Mouse (Mus musculus): ENCODE measurements around the gene Cldnd2.

The Cldnd2 gene

GRCm38 (mm10) chr7:43440482-43440881 is at the start of gene Cldnd2:
TSS of gene Cldnd2 (plus strand) at chr7:43440782.
- no peak for DNase-seq (ENCODE audit: low spot score)

GRCm38 (mm10) chr7:43392349-43393121 is 48.0 kb upstream of the Cldnd2 start:
- DNase-seq (ENCODE audit: low spot score): no peak

GRCm38 (mm10) chr7:43399501-43399900 is 41.1 kb upstream of the Cldnd2 start:
- no peak for DNase-seq (ENCODE audit: low spot score)

- DNase-seq (ENCODE audit: low spot score): no peak
Measured at GRCm38 (mm10) chr7:43402718-43403117, 37.9 kb upstream of the Cldnd2 start.

GRCm38 (mm10) chr7:43407573-43407972 is 33.0 kb upstream of the Cldnd2 start:
- no peak for DNase-seq (ENCODE audit: low spot score)

GRCm38 (mm10) chr7:43408131-43408553 is 32.4 kb upstream of the Cldnd2 start, which contains the start of gene Siglecg:
TSS of gene Siglecg (plus strand) at chr7:43408204.
- no peak for DNase-seq (ENCODE audit: low spot score)

- DNase-seq (ENCODE audit: low spot score): no peak
Measured at GRCm38 (mm10) chr7:43409084-43409483, 31.5 kb upstream of the Cldnd2 start.

- DNase-seq (ENCODE audit: low spot score): peak; percentile 14
Measured at GRCm38 (mm10) chr7:43411724-43412123, 28.9 kb upstream of the Cldnd2 start.

- no peak for DNase-seq (ENCODE audit: low spot score)
Measured at GRCm38 (mm10) chr7:43417298-43417697, 23.3 kb upstream of the Cldnd2 start.

GRCm38 (mm10) chr7:43422995-43423617 is 17.5 kb upstream of the Cldnd2 start:
- peak; percentile 87 for DNase-seq (ENCODE audit: low spot score)

GRCm38 (mm10) chr7:43423991-43424625 is 16.5 kb upstream of the Cldnd2 start:
- DNase-seq (ENCODE audit: low spot score): no peak

- DNase-seq (ENCODE audit: low spot score): no peak
Measured at GRCm38 (mm10) chr7:43427406-43427805, 13.2 kb upstream of the Cldnd2 start, which contains the start of gene Lim2. TSS of gene Lim2 (plus strand) at chr7:43427670.

- DNase-seq (ENCODE audit: low spot score): no peak
Measured at GRCm38 (mm10) chr7:43429500-43429899, 11.1 kb upstream of the Cldnd2 start.

- no peak for DNase-seq (ENCODE audit: low spot score)
Measured at GRCm38 (mm10) chr7:43432891-43433290, 7.7 kb upstream of the Cldnd2 start.

- DNase-seq (ENCODE audit: low spot score): no peak
Measured at GRCm38 (mm10) chr7:43434676-43435075, 5.9 kb upstream of the Cldnd2 start.

GRCm38 (mm10) chr7:43436341-43437255 is 4.0 kb upstream of the Cldnd2 start, which contains the start of gene Nkg7:
TSS of gene Nkg7 (plus strand) at chr7:43437073.
- DNase-seq (ENCODE audit: low spot score): no peak

GRCm38 (mm10) chr7:43438611-43439010 is 2.0 kb upstream of the Cldnd2 start:
- no peak for DNase-seq (ENCODE audit: low spot score)

GRCm38 (mm10) chr7:43441071-43441470 is 489 bp downstream of the Cldnd2 start:
- no peak for DNase-seq (ENCODE audit: low spot score)

- DNase-seq (ENCODE audit: low spot score): no peak
Measured at GRCm38 (mm10) chr7:43442684-43443083, 2.1 kb downstream of the Cldnd2 start.

GRCm38 (mm10) chr7:43443126-43443916 is 2.7 kb downstream of the Cldnd2 start:
- peak; percentile 76 for DNase-seq (ENCODE audit: low spot score)

GRCm38 (mm10) chr7:43443917-43444293 is 3.3 kb downstream of the Cldnd2 start, which contains the start of the genes Etfb and Gm45233:
TSS of gene Etfb (plus strand) at chr7:43444083.
TSS of gene Gm45233 (plus strand) at chr7:43444128.
- peak; percentile 97 for DNase-seq (ENCODE audit: low spot score)
